Mouse (Mus musculus): ENCODE data around the gene Gm11634.

The Gm11634 gene

GRCm38 (mm10) chr11:101556541-101556940, 42.5 kb downstream of the Gm11634 start:
- DNase-seq, result peak; percentile 76

DNA sequence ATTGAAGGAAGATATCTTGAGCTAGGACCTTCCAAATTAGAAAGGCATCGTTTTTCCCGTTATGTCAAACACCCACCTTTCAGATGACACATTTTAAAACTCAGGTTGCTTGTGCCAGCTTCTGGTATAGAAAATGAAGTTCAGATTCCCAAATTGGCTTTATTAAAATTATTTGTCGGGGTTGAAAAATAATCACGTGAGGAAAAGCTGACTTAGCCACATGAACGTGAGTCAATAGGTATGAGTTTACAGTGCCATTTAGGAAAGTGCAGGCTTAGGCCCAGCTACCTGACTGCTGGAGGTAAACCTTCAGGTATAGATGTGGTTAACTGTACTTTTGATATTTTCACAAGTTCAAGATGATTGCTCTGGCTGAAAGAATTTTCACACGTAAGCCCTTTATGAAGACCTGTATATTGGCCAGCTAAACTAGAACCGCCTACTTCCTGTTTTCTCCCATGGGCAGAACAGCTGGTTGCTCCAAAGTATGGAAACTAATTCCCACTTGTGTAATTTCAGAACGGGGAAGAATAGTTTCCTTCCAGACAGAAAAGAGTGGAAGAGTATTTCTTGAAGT, 45.6 kb downstream of the Gm11634 start:
- peak; percentile 24 for DNase-seq

GRCm38 (mm10) chr11:101552476-101553300, 46.4 kb downstream of the Gm11634 start:
- peak; percentile 99 for DNase-seq

DNA sequence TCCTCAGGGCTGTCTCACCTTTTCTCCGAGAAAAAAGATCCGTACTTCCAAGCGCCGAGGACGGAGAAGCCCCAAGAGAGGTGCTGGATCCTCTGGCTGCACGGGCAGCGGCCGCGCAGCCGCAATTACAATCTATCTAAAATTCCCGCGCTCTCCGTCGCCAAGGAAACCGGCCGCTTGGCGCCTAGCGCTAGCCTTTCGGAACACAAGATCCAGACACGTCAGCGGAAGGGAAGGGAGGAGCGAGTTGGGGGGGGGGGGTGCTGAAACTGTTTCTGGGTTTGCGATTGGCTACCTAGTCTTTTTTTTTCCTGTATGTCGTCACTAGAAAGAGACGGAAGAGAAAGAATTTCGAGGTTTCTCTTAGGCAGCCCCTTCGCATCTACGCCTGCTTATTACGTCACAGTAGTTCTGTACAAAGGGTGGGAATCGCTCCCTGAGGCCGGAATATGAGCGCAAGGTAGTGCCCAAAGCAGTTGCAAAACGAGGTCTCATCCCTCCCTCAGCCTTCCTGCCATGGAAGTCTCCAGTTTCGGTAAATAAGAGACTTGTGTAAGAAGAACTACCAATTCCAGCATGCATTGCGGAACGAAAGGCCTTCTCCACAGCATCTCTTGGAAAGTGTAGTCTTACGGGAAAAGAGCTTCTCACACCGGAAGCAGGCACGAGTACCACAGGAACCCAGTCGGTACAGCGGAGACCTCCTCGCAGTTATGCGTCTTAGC, 47.1 kb downstream of the Gm11634 start, which contains the start of the genes Brca1 and Nbr1:
Gene Brca1, minus strand, starts transcription at position 205 of the 725 bp plus-strand sequence.
Gene Nbr1, plus strand, starts transcription at position 399 of the 725 bp plus-strand sequence.
- peak; percentile 96 for DNase-seq

- no peak for DNase-seq
Observed at GRCm38 (mm10) chr11:101548526-101548925, 50.5 kb downstream of the Gm11634 start.

DNA sequence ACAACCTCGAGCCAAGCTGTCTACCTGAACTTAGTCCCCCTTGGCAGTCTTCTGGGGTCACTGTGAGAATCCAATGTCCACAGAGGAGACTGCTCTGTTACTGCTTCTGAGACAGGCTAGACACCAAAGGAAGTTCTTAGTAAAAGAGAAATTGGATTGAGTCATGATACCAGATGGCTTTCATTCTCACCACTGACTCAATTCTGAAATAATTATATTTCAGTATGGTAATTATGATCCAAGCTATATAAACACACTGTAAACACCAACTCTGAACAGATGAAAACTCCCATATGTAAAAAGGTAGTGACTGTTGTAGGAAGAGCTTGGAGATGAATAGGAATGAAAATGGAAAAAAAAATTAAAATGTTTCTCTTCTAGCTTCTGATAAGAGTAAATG, 54.9 kb downstream of the Gm11634 start:
- DNase-seq, result no peak
